Mouse (Mus musculus) E14TG2a.4 (cell line): ENCODE results near the gene Itpr2.

Experiments used
- CTCF ChIP-seq: conservative IDR thresholded peaks from 2 replicates; pipeline ENCODE4 v1.5.1; 2014; ENCODE audit warnings: low read length
- NANOG ChIP-seq: IDR thresholded peaks from 2 replicates; pipeline ENCODE4 v1.6.1; 2014; ENCODE audit warnings: borderline replicate concordance, low read length, mixed read lengths

GRCm38 (mm10) chr6:146157099-146157498 is 344.9 kb downstream of the Itpr2 start:
- no peak for TF ChIP-seq CTCF
- no peak for TF ChIP-seq NANOG
